Mouse (Mus musculus) heart, embryonic 11.5 days (tissue): ENCODE measurements around the gene Alkbh4. TPM values are rescaled to one million over a fixed set of nuclear protein-coding genes. Genes with fewer than 3 reads are reported as not detected.

Experiments used
- ATAC-seq: fragments of 200-750 bp; cut with Nextera tagmentation; replicated peaks from 2 replicates; pipeline ENCODE4 v1.8.0; 2017; ENCODE audit warnings: moderate library complexity; ENCODE audit not compliant: insufficient number of reproducible peaks, low FRiP score, low TSS enrichment
- H3K27ac ChIP-seq: fragments of 300-500 bp; sonication (generic); 2 replicates; pipeline ENCODE4 v1.5.1; 2014; ENCODE audit warnings: mild to moderate bottlenecking, low read depth, low read length
- H3K27me3 ChIP-seq: fragments of 300-500 bp; sonication (generic); 2 replicates; pipeline ENCODE4 v1.6.1; 2014; ENCODE audit warnings: mild to moderate bottlenecking, low read length, mixed read lengths; ENCODE audit not compliant: control insufficient read depth, insufficient read depth
- H3K36me3 ChIP-seq: fragments of 300-500 bp; sonication (generic); 2 replicates; pipeline ENCODE4 v1.6.1; 2014; ENCODE audit warnings: mild to moderate bottlenecking, low read length, moderate library complexity, mixed read lengths; ENCODE audit not compliant: control insufficient read depth, insufficient read depth
- H3K4me1 ChIP-seq: fragments of 300-500 bp; sonication (generic); 2 replicates; pipeline ENCODE4 v1.6.1; 2014; ENCODE audit warnings: low read length; ENCODE audit not compliant: control insufficient read depth, insufficient read depth
- H3K4me2 ChIP-seq: fragments of 300-500 bp; sonication (generic); 2 replicates; pipeline ENCODE4 v1.6.1; 2014; ENCODE audit warnings: mild to moderate bottlenecking, moderate library complexity
- H3K4me3 ChIP-seq: fragments of 300-500 bp; sonication (generic); 2 replicates; pipeline ENCODE4 v1.5.1; 2014; ENCODE audit warnings: low read depth, low read length
- H3K9ac ChIP-seq: fragments of 300-500 bp; sonication (generic); 2 replicates; pipeline ENCODE4 v1.6.1; 2014; ENCODE audit warnings: mild to moderate bottlenecking, low read depth, low read length, moderate library complexity
- H3K9me3 ChIP-seq: fragments of 300-500 bp; sonication (generic); replicated peaks from 2 replicates; pipeline ENCODE4 v1.6.1; 2016; ENCODE audit warnings: low read length; ENCODE audit not compliant: control insufficient read depth
- WGBS: fragments of 180-500 bp; shearing (Covaris S2); extraction: QIAGEN DNeasy Blood & Tissue Kit; methylation state at CpG from one replicate; pipeline ENCODE4 v1.1.7; 2014; ENCODE audit not compliant: insufficient replicate concordance; 5-methylcytosine and 5-hydroxymethylcytosine counted together
- polyA plus RNA-seq: library from polyadenylated mRNA; unstranded; fragments of >200 nt; fragmentation: Nextera tagmentation; extraction: Ambion mirVana; gene quantifications from 2 replicates; pipeline ENCODE4 v1.2.1, GENCODE M21; 2014

Gene Alkbh4
- 15.8 and 16.7 TPM in 2 replicates for polyA plus RNA-seq

- peak within 1 kb of the TSS; percentile 66 for H3K27ac ChIP-seq
- peak within 1 kb of the TSS; percentile 86 for H3K4me3 ChIP-seq
- under 1% methylated on average over 60 of the region's 60 CpGs for WGBS
- H3K36me3 ChIP-seq = peaks cover 14% of the 10 kb centered on the region
- peak within 1 kb of the TSS; percentile 80 for H3K4me2 ChIP-seq
- H3K9ac ChIP-seq = peak within 1 kb of the TSS; percentile 84
- peaks cover 7% of the 10 kb centered on the region for H3K4me1 ChIP-seq
- no peaks in the 10 kb centered on the region for H3K27me3 ChIP-seq
- no peaks in the 10 kb centered on the region for H3K9me3 ChIP-seq
- ATAC-seq = peak; percentile 87
These were observed at the start of gene Alkbh4, which contains the start of gene Lrwd1 for GRCm38 (mm10) chr5:136135571-136136291. Gene Alkbh4 (plus strand): TSS chr5:136136146. Gene Lrwd1 (minus strand): TSS chr5:136136074.

GRCm38 (mm10) chr5:136086290-136086689 lies 49.7 kb upstream of the Alkbh4 start:
- no peaks in the 10 kb centered on the region for H3K36me3 ChIP-seq
- H3K9me3 ChIP-seq = no peaks in the 10 kb centered on the region
- H3K27me3 ChIP-seq = peaks cover 32% of the 10 kb centered on the region
- ATAC-seq = no peak
- no peak overlapping the region for H3K9ac ChIP-seq
- no peak overlapping the region for H3K4me3 ChIP-seq
- H3K4me1 ChIP-seq = peaks cover 11% of the 10 kb centered on the region
- H3K27ac ChIP-seq = no peak overlapping the region
- WGBS = 80% methylated on average over 8 of the region's 8 CpGs
- no peak overlapping the region for H3K4me2 ChIP-seq

DNA sequence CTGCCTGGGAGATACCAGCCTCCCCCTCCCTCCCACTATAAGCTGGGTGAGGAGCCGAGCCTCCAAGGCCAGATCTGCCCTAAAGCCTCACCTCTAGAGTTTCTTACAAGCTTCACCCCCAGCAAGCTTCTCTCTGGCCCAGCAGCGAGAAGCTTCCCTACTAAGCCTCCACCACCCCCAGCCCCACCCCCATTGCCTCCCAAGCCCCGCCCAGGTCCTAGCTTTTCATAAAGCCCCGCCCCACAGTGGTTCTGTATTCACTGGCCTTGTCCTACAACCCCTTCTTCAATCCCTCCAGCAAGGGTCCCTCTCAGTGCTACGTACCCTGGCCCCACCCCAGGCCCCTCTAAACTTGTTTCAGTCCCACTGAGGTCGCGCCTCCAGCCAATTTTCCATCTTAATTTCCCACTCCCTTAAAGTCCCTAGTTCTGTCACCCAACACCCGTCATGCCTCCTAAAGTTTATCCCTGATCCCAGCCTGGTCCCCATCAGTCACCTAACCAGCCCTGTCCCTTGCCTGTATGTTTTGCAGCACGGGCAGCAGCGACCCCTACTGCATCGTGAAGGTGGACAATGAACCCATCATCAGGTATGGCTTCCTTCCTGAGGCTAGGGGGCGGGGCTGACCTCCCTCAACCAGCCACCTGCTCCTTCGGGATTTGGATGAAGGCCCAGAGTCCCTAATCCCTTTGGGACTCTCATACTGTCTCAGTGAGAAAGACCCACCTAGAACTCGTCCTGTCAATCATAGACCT lies 46.9 kb upstream of the Alkbh4 start:
- Histone ChIP-seq H3K36me3 (no peaks in the 10 kb centered on the region), H3K27me3 (peaks cover 30% of the 10 kb centered on the region), H3K9ac (no peak overlapping the region), H3K9me3 (no peaks in the 10 kb centered on the region), H3K4me1 (peaks cover 7% of the 10 kb centered on the region; the same call in 1 of the 2 replicates), H3K4me3 (no peak overlapping the region), H3K27ac (no peak overlapping the region), H3K4me2 (no peak overlapping the region)
- WGBS = 14% methylated on average over 14 of the region's 14 CpGs
- no peak for ATAC-seq

- WGBS = 66% methylated on average over 5 of the region's 5 CpGs
- Histone ChIP-seq H3K27me3 (peaks cover under 1% of the 10 kb centered on the region), H3K9me3 (no peaks in the 10 kb centered on the region), H3K36me3 (no peaks in the 10 kb centered on the region), H3K4me3 (no peak overlapping the region), H3K9ac (no peak overlapping the region), H3K27ac (no peak overlapping the region), H3K4me2 (no peak overlapping the region), H3K4me1 (no peaks in the 10 kb centered on the region)
- ATAC-seq = no peak
These were observed 44.0 kb upstream of the Alkbh4 start for GRCm38 (mm10) chr5:136091927-136092326.

- Histone ChIP-seq H3K4me1 (no peaks in the 10 kb centered on the region), H3K9me3 (no peaks in the 10 kb centered on the region), H3K4me3 (no peak overlapping the region), H3K27ac (no peak overlapping the region), H3K9ac (no peak overlapping the region), H3K27me3 (no peaks in the 10 kb centered on the region; the same call in 1 of the 2 replicates), H3K4me2 (no peak overlapping the region), H3K36me3 (no peaks in the 10 kb centered on the region)
- no peak for ATAC-seq
- WGBS = 53% methylated on average over 8 of the region's 8 CpGs
These were observed 41.5 kb upstream of the Alkbh4 start for GRCm38 (mm10) chr5:136094249-136095010.

- H3K27ac ChIP-seq = no peak overlapping the region
- no peak overlapping the region for H3K4me3 ChIP-seq
- no peak overlapping the region for H3K4me2 ChIP-seq
- H3K27me3 ChIP-seq = no peaks in the 10 kb centered on the region; the same call in 1 of the 2 replicates
- H3K9me3 ChIP-seq = no peaks in the 10 kb centered on the region
- no peaks in the 10 kb centered on the region for H3K4me1 ChIP-seq
- no peak overlapping the region for H3K9ac ChIP-seq
- no peaks in the 10 kb centered on the region for H3K36me3 ChIP-seq
- no peak for ATAC-seq
- 62% methylated on average over 7 of the region's 7 CpGs for WGBS
These were observed 40.9 kb upstream of the Alkbh4 start for GRCm38 (mm10) chr5:136095089-136095488.

DNA sequence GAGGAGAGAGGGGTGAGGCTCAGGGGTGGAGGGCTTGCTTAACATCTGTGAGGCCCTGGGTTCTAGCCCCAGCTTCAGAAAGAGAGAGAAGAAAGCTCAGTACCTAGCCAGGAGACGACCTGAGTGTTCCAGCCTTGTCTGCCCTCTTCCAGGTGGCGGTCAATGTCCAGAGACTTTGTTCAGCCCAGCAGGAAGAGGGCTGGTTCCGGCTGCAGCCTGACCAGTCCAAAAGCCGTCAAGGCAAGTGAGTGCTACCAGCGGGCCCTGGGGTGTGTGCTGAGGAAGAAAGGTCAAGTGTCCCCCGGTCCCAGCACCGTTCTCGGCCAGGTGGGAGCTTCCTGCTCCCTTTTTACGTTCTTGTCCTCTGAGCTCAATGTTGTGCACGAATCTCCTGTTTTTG lies 37.4 kb upstream of the Alkbh4 start:
- H3K27me3 ChIP-seq = peaks cover 11% of the 10 kb centered on the region
- no peaks in the 10 kb centered on the region for H3K4me1 ChIP-seq
- no peak overlapping the region for H3K4me2 ChIP-seq
- H3K9ac ChIP-seq = no peak overlapping the region
- WGBS = 73% methylated on average over 10 of the region's 10 CpGs
- ATAC-seq = no peak
- H3K36me3 ChIP-seq = no peaks in the 10 kb centered on the region
- H3K9me3 ChIP-seq = no peaks in the 10 kb centered on the region
- H3K4me3 ChIP-seq = no peak overlapping the region
- H3K27ac ChIP-seq = no peak overlapping the region

DNA sequence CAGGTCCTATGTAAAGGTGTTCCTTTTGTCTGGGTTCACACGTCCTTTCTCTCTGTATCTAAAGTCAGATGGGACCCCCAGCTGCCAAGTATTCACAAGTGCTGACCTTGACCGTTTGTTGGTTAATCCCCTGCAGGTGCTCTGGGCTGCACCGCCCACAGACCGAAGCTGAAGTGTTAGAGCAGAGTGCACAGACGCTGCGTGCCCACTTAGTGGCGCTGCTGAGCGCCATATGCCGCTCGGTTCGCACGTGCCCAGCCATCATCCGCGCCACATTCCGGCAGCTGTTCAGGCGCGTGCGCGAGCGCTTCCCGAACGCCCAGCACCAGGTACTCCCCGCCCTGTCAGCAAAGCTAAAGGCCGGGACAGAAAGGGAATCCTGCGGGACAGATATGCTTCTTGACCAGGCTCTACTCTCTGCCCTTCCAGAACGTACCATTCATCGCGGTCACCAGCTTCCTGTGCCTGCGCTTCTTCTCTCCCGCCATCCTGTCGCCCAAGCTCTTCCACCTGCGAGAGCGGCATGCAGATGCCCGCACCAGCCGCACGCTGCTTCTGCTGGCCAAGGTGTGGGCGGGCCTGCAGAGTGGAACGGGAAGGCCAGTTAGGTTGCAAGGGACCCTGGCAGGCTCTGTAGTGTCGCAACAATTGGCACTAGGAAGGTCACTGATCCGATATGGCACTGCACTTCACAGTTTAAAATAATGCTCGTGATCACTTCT lies 33.7 kb upstream of the Alkbh4 start:
- peak overlapping the region; percentile 63 for H3K4me2 ChIP-seq
- no peaks in the 10 kb centered on the region; the same call in 1 of the 2 replicates for H3K9me3 ChIP-seq
- no peaks in the 10 kb centered on the region for H3K4me1 ChIP-seq
- H3K9ac ChIP-seq = no peak overlapping the region
- H3K27me3 ChIP-seq = peaks cover 15% of the 10 kb centered on the region
- peak; percentile 58 for ATAC-seq
- peak overlapping the region; percentile 22 for H3K4me3 ChIP-seq
- H3K36me3 ChIP-seq = no peaks in the 10 kb centered on the region
- no peak overlapping the region for H3K27ac ChIP-seq
- 8% methylated on average over 41 of the region's 41 CpGs for WGBS
